Mouse (Mus musculus): Measurements from ENCODE around the gene Cep131.

Cep131 gene

DNA sequence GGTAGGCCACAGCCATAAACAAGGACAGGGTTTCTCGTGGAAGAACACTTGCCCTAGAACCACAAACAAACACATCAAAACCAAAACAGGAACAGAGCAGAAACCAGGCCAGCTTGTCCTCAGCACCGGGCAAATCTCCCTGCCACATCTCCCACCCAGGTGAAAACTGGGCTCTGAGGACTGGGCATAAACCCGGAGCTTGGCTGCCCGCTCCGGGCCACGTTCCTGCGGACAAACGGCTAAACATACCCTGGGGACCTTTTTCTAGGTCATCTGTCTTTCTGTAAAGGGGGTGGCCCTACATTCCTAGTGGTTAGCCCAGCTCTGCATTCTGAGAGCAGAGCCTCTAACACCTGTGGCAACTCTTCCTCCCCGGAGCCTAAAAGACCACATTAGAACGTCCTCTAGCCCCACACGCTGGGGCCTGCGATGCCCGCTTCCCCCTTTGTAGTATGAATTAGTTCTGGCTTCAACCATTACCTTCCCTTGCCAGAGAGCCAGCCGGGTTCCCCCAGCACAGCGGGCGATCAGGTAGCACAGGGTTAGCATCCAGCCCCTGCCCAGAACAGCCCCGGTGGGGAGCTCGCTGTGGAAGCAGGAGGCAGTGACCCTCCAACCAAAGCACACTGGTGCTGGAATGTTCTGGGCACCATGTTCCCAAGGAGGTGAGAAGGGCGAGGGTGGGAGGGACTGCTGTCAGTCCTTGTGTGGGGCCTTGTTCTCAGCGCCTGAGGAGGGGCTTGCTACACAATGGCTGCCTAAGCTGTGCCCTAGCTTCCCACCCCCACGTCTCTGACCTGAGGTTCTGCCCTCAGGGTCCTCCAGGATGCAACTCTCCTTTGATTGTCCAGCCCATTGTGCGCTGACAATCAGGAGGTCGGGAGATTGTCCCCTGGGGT is 66.8 kb downstream of the Cep131 start:
- DNase-seq, result no peak

DNA sequence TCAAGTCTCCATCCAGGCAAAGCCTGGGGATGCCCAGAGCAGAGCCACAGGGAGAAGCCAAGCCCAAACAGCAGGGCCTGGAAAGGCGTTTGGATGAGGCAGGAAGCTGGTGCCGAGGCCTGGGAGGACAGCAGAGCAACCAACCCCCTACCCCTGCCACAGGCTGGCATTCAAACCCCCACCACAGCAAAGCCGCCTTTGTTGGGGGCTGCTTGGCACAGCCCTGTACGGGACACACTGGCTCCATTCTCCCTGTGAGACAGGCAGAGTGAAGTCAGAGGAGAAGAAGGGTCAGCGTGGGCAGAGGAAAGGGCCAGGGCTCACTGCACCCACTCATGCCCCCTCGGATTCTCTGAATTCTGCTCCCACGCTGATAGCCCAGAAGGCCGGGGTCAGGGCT is 69.6 kb downstream of the Cep131 start:
- no peak for DNase-seq

DNA sequence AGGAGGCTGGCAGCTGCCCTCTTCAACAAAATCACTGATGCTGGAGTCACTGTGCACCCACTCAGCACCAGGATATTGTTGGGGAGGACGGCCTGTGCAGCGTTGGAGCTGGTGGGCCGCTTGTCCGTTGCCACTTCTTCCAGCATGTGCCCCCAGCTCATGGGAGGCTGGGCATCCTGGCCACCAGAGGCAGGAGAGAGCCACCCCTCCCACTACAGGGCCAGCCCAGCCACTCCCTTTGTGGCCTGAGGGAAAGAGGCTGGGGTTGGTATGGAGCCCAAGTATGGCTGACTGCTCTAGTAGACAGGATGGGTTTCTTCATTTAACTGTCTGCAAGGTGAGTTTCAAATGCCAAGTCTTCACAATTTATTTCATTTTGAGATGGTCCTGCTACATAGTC is 71.9 kb downstream of the Cep131 start:
- no peak for DNase-seq
